Mouse (Mus musculus): ENCODE measurements around the gene Zbtb16.

- no peak for TF ChIP-seq CTCF (conservative IDR thresholded peaks at IDR 0.05 in 1 of 2, IDR thresholded peaks at IDR 0.05 in 1 of 2; ENCODE audit: low read depth in 2 of 2, low read length in 2 of 2)
- no peak for TF ChIP-seq POLR2AphosphoS2 (IDR thresholded peaks at IDR 0.05; ENCODE audit: low read depth, low read length)
- TF ChIP-seq CHD2 (IDR thresholded peaks at IDR 0.05; ENCODE audit: low read length): no peak
- TF ChIP-seq ZC3H11A (IDR thresholded peaks at IDR 0.05; ENCODE audit: low read depth, low read length): no peak
- TF ChIP-seq POLR2A (IDR thresholded peaks at IDR 0.05; ENCODE audit: low read depth, low read length): no peak
- no peak for TF ChIP-seq EP300 (IDR thresholded peaks at IDR 0.05; ENCODE audit: low read length)
- no peak for TF ChIP-seq MAZ (IDR thresholded peaks at IDR 0.05; ENCODE audit: low read depth, low read length)
- no peak for TF ChIP-seq TCF12 (IDR thresholded peaks at IDR 0.05; ENCODE audit: low read depth, low read length)
- no peak for TF ChIP-seq USF1 (IDR thresholded peaks at IDR 0.05; ENCODE audit: low read depth, low read length)
- no peak for TF ChIP-seq TBP (conservative IDR thresholded peaks at IDR 0.05; ENCODE audit: low read depth, low read length)
- TF ChIP-seq SIN3A (IDR thresholded peaks at IDR 0.05; ENCODE audit: low read length): no peak
- no peak for TF ChIP-seq GABPA (IDR thresholded peaks at IDR 0.05; ENCODE audit: insufficient replicate concordance, low read depth, low read length)
- TF ChIP-seq BHLHE40 (IDR thresholded peaks at IDR 0.05; ENCODE audit: low read depth, low read length): no peak
- TF ChIP-seq UBTF (IDR thresholded peaks at IDR 0.05; ENCODE audit: low read depth, low read length): no peak
Measured at GRCm38 (mm10) chr9:48662361-48663051, 173.5 kb downstream of the Zbtb16 start.
